Mouse (Mus musculus): ENCODE results near the gene Cabcoco1. TPM values are rescaled to one million over a fixed set of nuclear protein-coding genes. Genes with fewer than 3 reads are reported as not detected.

The Cabcoco1 gene
- 6.1 and 6.5 TPM in 2 replicates for total RNA-seq (2021)
- long read RNA-seq, experiment 1, transcript Cabcoco1-201 (8 exons, 1,262 nt), result major isoform, 8 of 12 reads
- long read RNA-seq, experiment 1, partial matches to known transcripts, result 1 of 12 reads
- long read RNA-seq, experiment 1, other reads (novel, unspliced or antisense), result 3 of 12 reads
- long read RNA-seq, experiment 2, transcript Cabcoco1-201 (8 exons, 1,262 nt), result major isoform, 5 of 7 reads
- long read RNA-seq, experiment 2, partial matches to known transcripts, result 2 of 7 reads
- long read RNA-seq, experiment 2, other reads (novel, unspliced or antisense), result 0 of 7 reads

- peak; percentile 88 for DNase-seq
These were observed at the start of gene Cabcoco1 for GRCm38 (mm10) chr10:68541139-68541942. Gene Cabcoco1 (minus strand): TSS chr10:68541896.

DNA sequence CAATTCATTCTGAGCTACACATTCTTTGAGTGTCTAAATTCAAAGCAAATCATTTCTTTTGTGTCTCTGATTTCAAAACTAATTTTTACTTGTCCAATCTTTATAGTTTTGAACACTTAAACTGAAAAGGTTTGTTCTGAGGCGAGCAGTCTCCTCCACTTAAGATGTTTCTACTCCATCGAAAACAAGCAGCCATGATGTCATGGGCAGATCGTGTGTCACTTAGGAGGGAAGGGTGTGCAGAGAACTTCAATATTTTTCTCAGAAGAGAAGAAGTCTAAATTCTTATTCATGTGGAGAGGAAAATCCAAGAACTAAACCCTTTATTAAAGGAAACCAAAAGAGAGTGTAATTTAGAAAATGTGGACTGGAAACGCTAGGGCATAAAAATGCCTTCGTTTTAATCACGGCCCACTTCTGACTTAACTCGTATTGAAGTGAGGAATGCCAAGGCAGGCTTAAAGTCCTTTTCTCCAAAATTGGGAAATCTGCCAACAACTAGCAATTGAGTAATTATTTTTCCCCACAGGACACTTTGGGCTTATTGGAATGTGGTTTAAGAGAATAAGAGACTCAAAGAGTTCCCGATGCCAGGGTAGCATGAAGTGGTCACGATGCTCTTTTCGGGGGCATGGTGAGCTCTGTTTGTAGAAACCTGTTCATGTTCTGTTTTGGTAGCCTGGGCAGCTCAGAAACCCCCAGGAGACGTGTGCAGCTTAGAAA is 48.0 kb upstream of the Cabcoco1 start:
- no peak for DNase-seq

GRCm38 (mm10) chr10:68587416-68588040 is 45.8 kb upstream of the Cabcoco1 start:
- DNase-seq, result peak; percentile 55

DNA sequence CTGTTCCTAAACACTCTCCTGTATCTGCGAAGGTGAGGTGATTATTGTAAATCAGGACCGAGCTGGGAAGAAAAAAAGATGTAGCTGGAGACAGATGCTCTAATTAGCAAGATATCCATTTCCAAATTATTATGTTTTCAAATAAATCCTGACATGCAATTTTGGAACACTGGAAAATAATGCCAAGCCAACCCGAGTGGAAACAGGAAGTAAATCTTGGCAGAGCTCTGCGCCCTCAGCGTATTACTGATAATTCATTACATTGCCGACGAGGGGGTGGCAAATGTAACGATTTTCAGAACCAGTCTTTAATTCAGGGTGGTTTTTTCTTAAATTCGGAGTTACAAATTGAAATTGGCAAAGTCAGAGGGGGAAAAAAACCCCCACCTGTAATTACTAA is 35.6 kb upstream of the Cabcoco1 start:
- no peak for DNase-seq

DNA sequence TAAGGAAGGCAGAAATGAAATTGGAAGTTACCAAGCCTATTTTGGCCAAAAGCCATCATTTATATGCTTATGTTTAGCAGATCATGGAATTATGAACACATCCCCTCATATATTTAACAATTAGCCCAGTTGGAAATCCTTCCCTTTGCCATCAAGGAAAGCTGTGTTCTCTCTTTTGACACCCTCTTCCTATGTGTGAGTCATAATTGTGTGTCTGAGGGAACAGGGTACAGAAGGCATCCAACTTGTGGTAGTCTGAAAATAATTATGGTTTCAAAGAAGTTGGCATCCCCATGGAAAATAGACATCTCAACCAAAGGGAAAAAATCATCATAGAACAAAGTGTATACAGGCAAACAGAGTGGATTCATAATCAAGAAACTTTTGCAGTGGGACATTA is 26.5 kb upstream of the Cabcoco1 start:
- no peak for DNase-seq

DNA sequence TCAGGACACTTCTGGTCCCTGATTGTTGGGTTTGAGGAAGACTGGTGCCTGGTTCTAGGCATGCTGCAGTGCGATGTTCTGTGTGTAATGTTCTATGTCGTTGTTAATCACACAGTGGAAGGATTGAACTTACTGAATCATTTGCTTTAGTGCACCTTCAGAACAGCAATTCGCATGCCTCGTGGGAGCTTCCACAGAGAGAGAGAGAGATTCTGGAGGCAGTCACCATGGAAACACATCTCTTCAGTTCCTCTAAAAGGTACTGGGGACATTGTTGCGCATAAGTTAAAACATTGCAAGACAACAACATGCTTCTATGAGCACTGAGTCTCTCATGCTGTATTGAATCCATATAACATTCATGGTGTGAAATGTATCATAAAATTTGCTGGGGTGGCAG is 20.6 kb upstream of the Cabcoco1 start:
- no peak for DNase-seq

GRCm38 (mm10) chr10:68558828-68559219 is 17.1 kb upstream of the Cabcoco1 start:
- DNase-seq, result no peak

GRCm38 (mm10) chr10:68558105-68558827 is 16.6 kb upstream of the Cabcoco1 start:
- peak; percentile 73 for DNase-seq

GRCm38 (mm10) chr10:68553677-68554076 is 12.0 kb upstream of the Cabcoco1 start:
- no peak for DNase-seq

DNA sequence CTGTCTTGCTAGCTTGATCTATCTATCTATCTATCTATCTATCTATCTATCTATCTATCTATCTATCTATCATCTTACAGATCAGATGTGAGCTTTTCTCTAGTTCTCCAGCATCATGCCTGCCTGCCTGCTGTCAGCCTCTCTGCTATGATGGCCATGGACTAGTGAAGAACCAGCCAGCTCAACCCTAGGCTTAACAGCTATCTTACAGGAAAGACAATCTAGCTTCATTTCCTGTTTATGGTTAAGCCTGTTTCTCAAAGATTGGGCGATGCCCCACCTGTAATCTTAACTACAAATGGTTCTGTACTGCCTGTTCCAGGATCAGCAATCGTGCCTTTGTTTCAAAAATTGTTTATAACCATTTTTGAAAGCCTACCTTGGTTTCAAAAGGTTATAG is 10.9 kb upstream of the Cabcoco1 start:
- no peak for DNase-seq

DNA sequence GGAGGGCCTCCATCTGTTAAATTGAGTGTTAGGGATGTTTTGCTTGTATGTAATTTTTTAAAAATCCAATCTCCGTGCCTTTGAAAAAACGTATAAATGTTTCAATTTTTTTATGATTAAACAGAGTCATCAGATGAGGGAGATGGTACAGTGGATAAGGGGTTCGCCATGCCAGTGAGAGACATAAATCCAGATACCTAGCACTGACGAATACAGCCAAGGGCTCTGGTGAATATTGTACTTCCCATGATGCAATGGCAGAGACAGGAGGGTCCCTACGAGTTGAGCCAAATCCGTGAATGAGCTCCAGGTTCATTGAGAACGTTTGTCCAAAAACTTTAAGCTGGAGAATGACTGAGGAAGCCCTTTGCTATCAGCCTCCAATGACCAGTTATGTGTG is 9.6 kb upstream of the Cabcoco1 start:
- DNase-seq, result no peak

DNA sequence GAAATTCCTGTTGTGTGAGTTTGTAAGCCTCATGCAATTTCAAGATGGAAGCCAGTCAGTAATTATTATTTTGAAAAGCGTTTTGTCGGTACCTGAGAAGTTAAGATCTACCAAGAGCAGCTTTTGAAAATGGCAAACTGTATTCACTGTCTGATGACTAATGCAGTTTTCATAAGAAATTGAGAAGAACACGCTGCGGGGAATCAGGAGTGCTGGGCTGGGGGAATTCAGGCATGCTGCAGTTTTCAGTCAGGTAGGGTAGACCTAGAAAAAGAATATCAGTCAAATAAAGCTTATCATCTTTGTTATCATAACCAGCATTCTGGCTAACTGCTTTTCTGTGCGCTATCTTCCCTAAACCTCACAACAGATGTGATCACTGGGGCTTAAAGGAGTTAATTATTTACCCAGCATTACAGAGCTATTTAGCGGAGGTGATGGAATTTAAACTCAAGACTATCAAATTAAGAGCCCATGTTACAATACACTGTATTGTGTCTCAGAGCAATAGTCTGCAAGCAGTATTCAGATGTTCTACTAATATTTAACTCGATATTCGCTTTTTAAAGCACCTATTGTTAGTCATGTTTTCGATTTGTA is 9.1 kb upstream of the Cabcoco1 start:
- DNase-seq, result no peak

- DNase-seq, result no peak
These were observed 1.4 kb upstream of the Cabcoco1 start for GRCm38 (mm10) chr10:68543107-68543506.

GRCm38 (mm10) chr10:68541943-68542420 is 286 bp upstream of the Cabcoco1 start:
- DNase-seq, result no peak

GRCm38 (mm10) chr10:68540612-68541011 is 1.1 kb downstream of the Cabcoco1 start:
- no peak for DNase-seq

DNA sequence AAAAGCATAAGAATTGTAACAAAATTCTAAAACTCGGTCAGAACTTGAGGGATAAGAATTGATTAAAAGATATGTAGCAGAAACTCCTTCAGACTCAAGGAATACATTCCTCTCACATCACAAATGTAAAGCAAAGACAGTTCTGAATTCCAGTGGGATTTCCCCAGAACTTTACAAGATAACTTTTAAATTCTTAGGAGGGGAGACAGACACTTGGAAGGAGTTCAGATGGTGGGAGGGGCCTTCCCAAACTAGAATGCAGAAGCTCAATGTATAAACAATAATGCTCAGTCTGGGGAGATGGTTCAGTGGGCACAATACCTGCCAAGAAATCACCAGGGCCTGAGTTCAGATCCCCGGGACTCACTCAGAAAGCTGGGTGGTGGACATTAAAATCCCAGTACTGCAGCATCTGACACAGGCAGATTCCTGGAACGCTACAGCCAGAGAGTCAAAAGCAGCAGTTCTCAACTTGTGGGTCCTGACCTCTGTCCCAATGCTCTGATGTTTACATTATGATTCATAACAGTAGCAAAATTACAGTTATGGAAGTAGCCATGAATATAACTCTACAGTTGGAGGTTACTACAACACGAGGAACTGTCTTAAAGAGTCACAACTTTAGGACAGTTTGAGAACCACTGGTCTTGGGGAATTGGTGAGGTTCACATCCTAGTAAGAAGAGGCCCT is 4.3 kb downstream of the Cabcoco1 start:
- DNase-seq, result no peak

DNA sequence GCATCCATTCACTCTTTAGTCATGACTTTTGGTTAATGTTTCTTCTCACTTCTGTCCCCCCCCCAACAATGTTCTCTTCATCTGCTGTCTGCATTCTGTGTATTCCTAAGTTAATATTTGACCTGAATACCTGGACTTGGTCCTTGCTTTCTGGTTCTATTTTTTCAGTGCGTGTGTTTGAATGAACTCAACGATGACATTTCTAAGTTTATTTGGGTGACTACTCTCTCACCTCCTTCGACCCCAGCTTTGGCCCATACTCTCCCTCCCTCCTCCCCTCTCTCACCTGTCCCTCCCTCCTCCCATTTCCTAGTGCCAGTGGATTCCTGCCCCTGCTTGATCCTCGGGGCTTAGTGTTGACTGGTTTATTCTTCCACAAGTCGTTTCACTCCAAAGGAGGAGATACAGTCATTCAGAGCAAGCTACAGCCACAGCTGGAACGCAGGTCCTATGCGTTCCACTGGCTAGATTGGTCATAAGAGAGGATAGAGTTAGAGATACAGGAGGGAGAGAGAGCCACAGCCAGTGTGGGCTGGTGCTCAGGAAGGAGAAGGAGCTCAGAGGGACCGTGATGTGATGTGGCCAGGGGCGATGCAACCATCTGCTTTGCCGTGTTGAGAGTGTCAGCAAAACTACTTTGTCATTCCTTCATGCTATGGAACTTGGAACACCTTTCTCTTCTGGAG is 12.2 kb downstream of the Cabcoco1 start:
- DNase-seq, result no peak

DNA sequence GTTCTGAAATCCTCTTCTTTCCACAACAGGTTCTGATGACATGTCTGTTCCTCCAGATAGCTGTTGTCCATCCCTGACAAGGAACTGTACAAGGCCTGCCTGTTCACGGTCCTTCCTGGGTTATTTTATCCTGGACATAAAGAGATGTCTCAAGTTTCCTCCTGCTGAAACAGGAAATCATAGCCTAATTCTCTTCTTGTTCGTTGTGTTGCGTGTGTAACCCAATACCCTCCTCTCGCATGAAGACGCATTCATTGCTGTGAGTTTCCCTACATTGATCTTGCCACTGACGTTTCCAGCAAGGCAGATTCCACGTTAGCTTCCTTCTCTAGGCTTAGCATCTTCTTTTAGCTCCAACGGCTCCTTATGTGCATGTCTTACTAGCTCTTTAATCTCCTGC is 12.7 kb downstream of the Cabcoco1 start:
- DNase-seq, result no peak

DNA sequence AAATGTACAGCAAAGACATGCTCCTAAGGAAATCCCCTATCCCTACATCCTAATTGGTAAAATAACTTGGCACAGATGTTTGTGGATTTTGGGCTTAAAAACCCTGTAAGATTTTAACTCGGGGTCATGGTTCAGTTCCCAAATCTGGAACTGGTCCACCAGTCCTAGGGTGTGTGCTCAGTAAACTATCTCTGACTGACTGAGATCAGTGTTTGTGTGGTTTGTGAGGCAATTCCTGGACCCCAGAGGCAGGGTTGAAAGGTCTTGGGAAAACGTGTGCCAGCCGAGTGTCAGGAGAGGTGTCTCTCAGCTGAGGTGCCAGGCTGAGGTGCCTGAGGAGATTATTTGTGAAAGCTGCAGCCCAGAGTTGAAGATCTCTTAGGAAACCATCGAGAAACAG is 19.6 kb downstream of the Cabcoco1 start:
- DNase-seq, result peak; percentile 14

- DNase-seq, result no peak
These were observed 29.2 kb downstream of the Cabcoco1 start for GRCm38 (mm10) chr10:68512433-68513019.
